Mouse (Mus musculus) hindbrain, embryonic 12.5 days (tissue): ENCODE data around the gene Ifi211. TPM values are rescaled to one million over a fixed set of nuclear protein-coding genes. Genes with fewer than 3 reads are reported as not detected.
"Not testable (repeated sequence)": the region's sequence is repeated elsewhere in the genome, so short reads cannot be mapped to it uniquely, and the experiment has no call there.

Experiments
- ATAC-seq: fragments of 200-750 bp; cut with Nextera tagmentation; 2 replicates; pipeline ENCODE4 v1.8.0; 2017; ENCODE audit warnings: moderate TSS enrichment; ENCODE audit not compliant: low FRiP score
- H3K27ac ChIP-seq: fragments of 300-500 bp; sonication (generic); 2 replicates; pipeline ENCODE4 v1.5.1; 2016; ENCODE audit warnings: mild to moderate bottlenecking
- H3K27me3 ChIP-seq: fragments of 300-500 bp; sonication (generic); 2 replicates; pipeline ENCODE4 v1.6.1; 2016; ENCODE audit warnings: mild to moderate bottlenecking
- H3K36me3 ChIP-seq: fragments of 300-500 bp; sonication (generic); 2 replicates; pipeline ENCODE4 v1.6.1; 2016; ENCODE audit warnings: mild to moderate bottlenecking
- H3K4me1 ChIP-seq: fragments of 300-500 bp; sonication (generic); 2 replicates; pipeline ENCODE4 v1.6.1; 2016
- H3K4me2 ChIP-seq: fragments of 300-500 bp; sonication (generic); replicated peaks from 2 replicates; pipeline ENCODE4 v1.6.1; 2016; ENCODE audit warnings: mild to moderate bottlenecking
- H3K4me3 ChIP-seq: fragments of 300-500 bp; sonication (generic); 2 replicates; pipeline ENCODE4 v1.5.1; 2016; ENCODE audit warnings: mild to moderate bottlenecking
- H3K9ac ChIP-seq: fragments of 300-500 bp; sonication (generic); 2 replicates; pipeline ENCODE4 v1.6.1; 2016; ENCODE audit warnings: mild to moderate bottlenecking, moderate library complexity
- H3K9me3 ChIP-seq: fragments of 300-500 bp; sonication (generic); replicated peaks from 2 replicates; pipeline ENCODE4 v1.6.1; 2016; ENCODE audit warnings: mild to moderate bottlenecking
- WGBS: fragments of 180-500 bp; shearing (Covaris S2); methylation state at CpG from one replicate; pipeline ENCODE4 v1.1.7; 2016; 5-methylcytosine and 5-hydroxymethylcytosine counted together
- polyA plus RNA-seq: library from polyadenylated mRNA; unstranded; fragments of >200 nt; fragmentation: Nextera tagmentation; extraction: Ambion mirVana; gene quantifications from 2 replicates; pipeline ENCODE4 v1.2.1, GENCODE M21; 2016

The Ifi211 gene
- polyA plus RNA-seq, 1 experiment from 2014 or later, result 0.18 TPM

GRCm38 (mm10) chr1:173913256-173913791, 478 bp upstream of the Ifi211 start:
- not testable (repeated sequence) for H3K36me3 ChIP-seq, ATAC-seq, H3K9me3 ChIP-seq, H3K27me3 ChIP-seq, H3K4me1 ChIP-seq, H3K4me3 ChIP-seq, H3K4me2 ChIP-seq, H3K27ac ChIP-seq, H3K9ac ChIP-seq

DNA sequence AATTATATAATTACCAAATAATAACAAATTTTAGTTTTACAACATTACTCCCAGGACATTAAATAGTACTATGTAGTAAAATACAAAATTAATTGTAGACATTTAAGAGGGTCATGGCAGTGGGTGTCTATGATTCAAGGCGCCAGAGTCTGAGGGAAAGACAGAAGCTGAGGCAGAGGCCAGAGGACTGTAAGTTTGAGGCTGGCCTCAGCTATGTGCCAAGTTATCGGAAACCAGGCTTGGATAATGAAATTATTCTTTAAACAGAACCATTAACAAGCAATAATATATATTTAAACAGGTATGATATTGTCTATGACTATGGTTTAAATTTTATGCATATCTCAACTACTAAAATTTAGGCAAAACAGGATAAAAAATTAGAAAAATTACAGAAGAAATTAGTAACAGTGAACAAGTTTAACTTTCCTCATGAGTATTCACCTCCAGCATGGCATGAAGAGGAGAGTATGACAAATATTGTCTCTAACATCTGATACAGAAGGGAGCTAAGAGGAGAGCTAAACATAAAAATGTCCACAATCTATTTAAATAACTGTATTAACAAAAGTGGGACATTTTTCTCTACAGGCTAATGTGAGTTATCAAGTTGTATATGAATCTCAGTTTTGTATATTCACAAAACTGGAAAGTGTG, 910 bp downstream of the Ifi211 start:
- ATAC-seq, result no peak
- no peak overlapping the region for H3K9ac ChIP-seq
- H3K27ac ChIP-seq, result no peak overlapping the region
- H3K4me1 ChIP-seq, result no peaks in the 10 kb centered on the region
- 94% methylated on average over 2 of the region's 2 CpGs for WGBS
- H3K4me2 ChIP-seq, result no peak overlapping the region
- H3K4me3 ChIP-seq, result no peak overlapping the region
- H3K27me3 ChIP-seq, result no peaks in the 10 kb centered on the region
- H3K36me3 ChIP-seq, result no peaks in the 10 kb centered on the region
- no peaks in the 10 kb centered on the region for H3K9me3 ChIP-seq

DNA sequence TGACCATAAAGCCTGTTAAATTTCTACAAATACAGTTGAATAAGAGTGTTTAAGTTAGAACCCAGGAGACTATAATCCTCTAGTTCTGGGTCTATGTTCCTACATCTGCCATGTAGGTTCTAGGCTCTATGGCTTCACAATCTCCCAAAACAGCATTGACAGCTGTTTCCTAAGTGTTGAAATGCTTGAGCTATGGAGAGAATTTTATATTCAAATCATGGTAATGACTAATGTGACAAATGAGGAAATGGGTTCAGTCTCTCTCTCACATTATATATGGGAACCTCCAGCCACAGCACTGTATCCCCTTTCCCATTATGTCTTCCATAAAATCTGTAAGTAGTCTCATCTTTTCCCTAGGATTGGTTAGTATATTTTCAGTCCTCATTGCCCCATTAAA, 4.5 kb downstream of the Ifi211 start:
- not testable (repeated sequence) for H3K27me3 ChIP-seq, H3K9ac ChIP-seq, H3K9me3 ChIP-seq, H3K4me3 ChIP-seq, H3K36me3 ChIP-seq, H3K4me2 ChIP-seq, H3K4me1 ChIP-seq, H3K27ac ChIP-seq, ATAC-seq

- H3K36me3 ChIP-seq, H3K9ac ChIP-seq, H3K4me1 ChIP-seq, H3K27ac ChIP-seq, H3K9me3 ChIP-seq, ATAC-seq, H3K4me3 ChIP-seq, H3K27me3 ChIP-seq, H3K4me2 ChIP-seq: not testable (repeated sequence)
- WGBS, result 87% methylated on average over 4 of the region's 4 CpGs
Observed at GRCm38 (mm10) chr1:173905885-173906284, 7.0 kb downstream of the Ifi211 start.

- not testable (repeated sequence) for H3K36me3 ChIP-seq, H3K9ac ChIP-seq, ATAC-seq, H3K27ac ChIP-seq, H3K4me2 ChIP-seq, H3K4me3 ChIP-seq, H3K9me3 ChIP-seq, H3K4me1 ChIP-seq, H3K27me3 ChIP-seq
Observed at GRCm38 (mm10) chr1:173889741-173890140, 23.1 kb downstream of the Ifi211 start.

- H3K27ac ChIP-seq, ATAC-seq, H3K4me1 ChIP-seq, H3K9ac ChIP-seq, H3K4me3 ChIP-seq, H3K27me3 ChIP-seq, H3K9me3 ChIP-seq, H3K4me2 ChIP-seq, H3K36me3 ChIP-seq: not testable (repeated sequence)
- WGBS, result 82% methylated on average over 1 of the region's 2 CpGs
Observed at GRCm38 (mm10) chr1:173887026-173887787, 25.6 kb downstream of the Ifi211 start.

DNA sequence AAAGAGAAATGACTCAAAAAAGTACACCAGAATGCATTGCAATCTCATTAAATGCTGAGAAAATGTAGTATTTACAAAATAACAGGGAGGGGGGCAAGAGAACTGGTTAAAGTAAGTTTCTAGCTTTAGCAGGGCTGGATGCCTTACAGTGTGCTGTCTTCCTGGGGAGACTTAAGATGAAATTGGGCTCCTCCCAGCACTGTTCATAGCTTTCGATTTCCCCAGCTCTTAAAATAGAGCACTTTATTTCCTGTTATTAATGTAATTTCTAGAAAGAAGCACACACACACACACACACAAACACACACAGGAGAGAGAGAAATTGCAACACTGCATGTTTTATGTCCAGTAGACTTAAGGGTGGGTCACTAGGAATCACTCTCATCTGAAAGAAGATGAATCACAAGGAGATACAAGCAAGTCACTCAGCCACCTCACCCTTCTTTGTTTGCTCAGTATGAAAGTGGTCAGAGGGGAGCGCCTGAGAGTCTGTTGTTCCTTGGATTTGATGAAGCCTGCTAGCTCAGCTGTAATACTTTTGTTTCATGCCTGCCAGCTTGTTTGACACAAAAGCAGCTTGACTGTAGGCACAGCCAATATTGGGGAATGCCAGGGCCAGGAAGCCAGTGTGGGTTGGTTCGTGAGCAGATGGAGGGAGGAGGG, 32.7 kb downstream of the Ifi211 start:
- ATAC-seq, H3K4me3 ChIP-seq, H3K4me1 ChIP-seq, H3K9me3 ChIP-seq, H3K4me2 ChIP-seq, H3K9ac ChIP-seq, H3K27me3 ChIP-seq, H3K36me3 ChIP-seq, H3K27ac ChIP-seq: not testable (repeated sequence)
- 72% methylated on average over 3 of the region's 3 CpGs for WGBS

- H3K27ac ChIP-seq, H3K4me2 ChIP-seq, H3K9me3 ChIP-seq, H3K9ac ChIP-seq, H3K4me3 ChIP-seq, H3K27me3 ChIP-seq, ATAC-seq, H3K4me1 ChIP-seq, H3K36me3 ChIP-seq: not testable (repeated sequence)
- WGBS, result 80% methylated on average over 5 of the region's 5 CpGs
Observed at GRCm38 (mm10) chr1:173879225-173879987, 33.4 kb downstream of the Ifi211 start.

- H3K4me3 ChIP-seq, H3K4me2 ChIP-seq, H3K4me1 ChIP-seq, H3K27ac ChIP-seq, H3K36me3 ChIP-seq, H3K9me3 ChIP-seq, ATAC-seq, H3K27me3 ChIP-seq, H3K9ac ChIP-seq: not testable (repeated sequence)
- 91% methylated on average over 6 of the region's 6 CpGs for WGBS
Observed at GRCm38 (mm10) chr1:173878264-173878663, 34.6 kb downstream of the Ifi211 start.

GRCm38 (mm10) chr1:173877125-173877524, 35.7 kb downstream of the Ifi211 start:
- not testable (repeated sequence) for H3K4me2 ChIP-seq, H3K9ac ChIP-seq, H3K36me3 ChIP-seq, H3K27me3 ChIP-seq, H3K27ac ChIP-seq, ATAC-seq, H3K4me3 ChIP-seq, H3K9me3 ChIP-seq, H3K4me1 ChIP-seq
- WGBS, result 79% methylated on average over 1 of the region's 1 CpGs

DNA sequence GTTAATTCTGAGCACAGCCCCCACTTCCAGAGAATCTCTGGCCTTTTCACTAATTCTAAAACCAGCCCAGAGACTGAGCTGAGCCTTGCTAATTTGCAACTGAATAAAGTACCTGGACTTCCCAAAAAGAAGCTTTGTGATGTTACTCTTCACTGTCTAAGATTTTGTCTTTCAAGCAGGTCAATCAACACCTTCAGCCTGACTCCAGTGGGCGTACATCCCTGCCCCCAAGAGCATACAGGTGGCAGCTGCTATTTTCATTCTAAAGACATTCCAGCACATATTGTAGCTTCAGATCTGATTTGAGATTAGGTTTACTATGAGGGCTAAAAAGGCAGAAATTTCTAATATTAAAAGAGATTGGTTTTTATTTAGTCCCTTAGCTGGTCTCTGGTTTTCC, 44.3 kb downstream of the Ifi211 start:
- not testable (repeated sequence) for H3K4me1 ChIP-seq, H3K4me2 ChIP-seq, H3K9ac ChIP-seq, H3K36me3 ChIP-seq, H3K9me3 ChIP-seq, H3K27ac ChIP-seq, H3K27me3 ChIP-seq, H3K4me3 ChIP-seq, ATAC-seq
- 85% methylated on average over 1 of the region's 1 CpGs for WGBS

DNA sequence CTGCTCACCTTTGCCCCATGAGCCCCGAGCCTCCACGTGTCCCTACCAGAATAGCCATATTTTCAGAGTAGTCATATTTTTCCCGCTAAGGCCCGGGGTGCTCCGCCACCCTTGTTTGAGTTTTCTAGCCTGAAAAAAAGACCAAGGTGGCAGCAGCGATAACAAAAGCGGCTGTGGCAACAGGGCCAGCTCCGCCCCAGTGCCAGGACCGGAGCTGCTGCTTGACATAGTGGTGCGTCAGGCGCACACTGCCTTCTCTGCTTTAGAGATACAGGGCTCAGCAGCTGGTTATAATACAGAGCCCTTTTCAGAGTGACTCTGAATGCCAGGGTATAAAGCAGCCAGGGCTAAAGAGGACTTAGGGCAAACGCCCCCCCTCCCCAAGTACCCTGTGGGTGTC, 46.3 kb downstream of the Ifi211 start:
- H3K9me3 ChIP-seq, result no peaks in the 10 kb centered on the region
- H3K27me3 ChIP-seq, result no peaks in the 10 kb centered on the region
- no peak overlapping the region for H3K9ac ChIP-seq
- 85% methylated on average over 12 of the region's 12 CpGs for WGBS
- no peak overlapping the region for H3K27ac ChIP-seq
- no peak overlapping the region for H3K4me2 ChIP-seq
- no peaks in the 10 kb centered on the region for H3K36me3 ChIP-seq
- no peaks in the 10 kb centered on the region for H3K4me1 ChIP-seq
- no peak overlapping the region for H3K4me3 ChIP-seq
- ATAC-seq, result no peak
